Mouse (Mus musculus): ENCODE results near the gene Ccdc144b.

The Ccdc144b gene

DNA sequence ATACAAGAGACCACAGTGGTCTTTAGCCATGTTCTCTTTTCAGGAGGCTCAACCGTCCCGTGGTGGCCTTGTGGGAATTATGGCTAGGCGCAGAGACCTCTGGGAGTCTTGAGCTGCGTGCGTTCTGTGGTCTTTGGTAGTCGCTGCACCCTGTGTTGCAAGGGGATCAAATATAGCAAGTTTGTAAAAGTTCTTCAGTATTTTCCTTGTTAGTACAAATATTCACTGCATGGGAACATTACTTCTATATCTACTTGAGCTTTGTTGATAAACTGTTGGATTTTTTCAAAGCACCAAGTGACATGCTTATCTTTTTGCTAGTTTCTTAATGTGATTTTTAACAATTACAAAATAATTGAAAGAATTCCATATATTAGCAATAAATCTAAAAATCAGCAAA lies at the start of gene Ccdc144b:
Gene Ccdc144b (minus strand): TSS at position 101 of the 400 bp plus-strand sequence.
- DNase-seq (ENCODE audit: extremely low read depth, low read depth, low spot score), result no peak

DNA sequence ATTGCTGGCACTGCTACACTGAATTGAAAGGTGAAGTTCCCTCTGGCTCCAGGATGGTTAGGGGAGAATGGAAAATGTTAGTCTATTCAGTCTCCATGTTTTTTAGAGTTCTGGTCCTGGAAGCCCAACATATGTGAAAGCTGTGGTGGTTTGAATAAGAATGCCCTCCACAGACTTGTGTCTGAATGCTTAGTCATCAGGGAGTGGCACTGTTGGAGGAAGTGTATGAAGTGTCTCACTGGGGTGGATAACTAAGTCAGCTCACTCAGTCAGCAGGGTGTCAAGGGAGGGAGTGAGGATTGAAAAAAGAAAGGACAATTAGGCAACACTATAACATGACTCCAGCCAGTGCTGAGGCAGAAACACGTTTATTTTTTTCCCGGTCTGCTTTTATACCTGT lies 42.0 kb upstream of the Ccdc144b start:
- DNase-seq (ENCODE audit: extremely low read depth, low read depth, low spot score), result no peak

GRCm38 (mm10) chr3:36087591-36087990 lies 34.2 kb upstream of the Ccdc144b start:
- DNase-seq (ENCODE audit: extremely low read depth, low read depth, low spot score), result no peak

- DNase-seq (ENCODE audit: extremely low read depth, low read depth, low spot score), result no peak
Observed at GRCm38 (mm10) chr3:36085394-36085793, 32.0 kb upstream of the Ccdc144b start.

DNA sequence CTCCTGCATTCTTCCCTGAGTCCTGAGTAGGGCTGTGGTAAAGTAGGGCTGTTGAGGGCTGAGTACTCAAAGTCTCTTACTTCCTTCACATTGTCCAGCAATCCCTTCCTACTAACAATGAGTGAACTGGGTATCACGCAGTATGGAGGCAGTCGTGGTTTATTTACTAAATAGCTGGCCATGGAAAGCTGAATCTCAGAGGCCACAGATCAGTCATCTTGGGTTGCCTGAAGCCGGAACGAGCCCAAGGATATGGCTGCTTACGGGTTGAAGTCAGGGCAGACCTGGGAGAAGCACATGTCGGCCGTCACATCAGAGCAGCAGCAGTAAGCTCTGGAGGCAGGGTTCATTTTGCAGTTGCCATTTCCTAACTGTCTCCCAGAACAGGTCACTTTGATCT lies 30.0 kb upstream of the Ccdc144b start:
- DNase-seq (ENCODE audit: extremely low read depth, low read depth, low spot score), result no peak

- no peak for DNase-seq (ENCODE audit: extremely low read depth, low read depth, low spot score)
Observed at GRCm38 (mm10) chr3:36082843-36083242, 29.5 kb upstream of the Ccdc144b start.

DNA sequence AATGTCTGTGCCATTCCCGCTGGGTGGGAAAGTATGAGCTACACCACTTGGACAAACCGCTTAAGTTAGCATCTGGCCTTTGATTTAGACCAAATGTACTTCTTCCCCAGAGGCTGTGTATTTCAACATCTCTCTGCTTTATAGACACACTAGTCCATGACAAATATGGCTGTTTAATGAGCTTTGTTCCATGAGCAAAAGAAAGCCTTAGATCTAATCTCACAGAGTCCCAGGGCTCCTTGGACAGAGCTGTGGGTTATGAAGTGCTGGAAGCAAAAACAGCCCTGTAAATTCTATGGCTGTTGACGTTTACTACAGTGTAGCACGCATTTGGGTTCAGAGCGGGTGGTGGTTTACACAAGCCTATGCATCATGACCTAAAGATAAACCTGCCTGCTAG lies 27.4 kb upstream of the Ccdc144b start:
- peak; percentile 96 for DNase-seq (ENCODE audit: extremely low read depth, low read depth, low spot score)

- no peak for DNase-seq (ENCODE audit: extremely low read depth, low read depth, low spot score)
Observed at GRCm38 (mm10) chr3:36079886-36080285, 26.5 kb upstream of the Ccdc144b start.

DNA sequence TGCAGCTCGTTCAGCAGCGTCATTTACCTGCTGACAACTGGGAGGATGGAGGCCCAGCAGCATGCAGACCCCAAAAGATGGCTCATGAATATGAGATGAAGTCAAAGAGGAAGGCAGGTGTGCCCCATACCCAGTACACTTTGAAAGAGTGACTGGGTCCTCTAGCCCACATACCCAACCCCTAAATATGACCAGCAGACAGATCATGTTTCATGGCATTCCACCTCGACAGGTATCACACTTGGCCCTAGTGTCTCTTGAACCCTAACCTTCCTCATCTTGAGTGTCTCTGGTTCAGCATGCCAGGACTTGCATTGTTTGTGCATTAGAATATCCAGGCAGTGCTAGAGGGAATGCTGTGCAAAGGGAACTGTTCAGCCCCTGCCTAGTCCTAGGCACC lies 24.0 kb upstream of the Ccdc144b start:
- no peak for DNase-seq (ENCODE audit: extremely low read depth, low read depth, low spot score)

- peak; percentile 75 for DNase-seq (ENCODE audit: extremely low read depth, low read depth, low spot score)
Observed at GRCm38 (mm10) chr3:36075466-36075865, 22.1 kb upstream of the Ccdc144b start.

DNA sequence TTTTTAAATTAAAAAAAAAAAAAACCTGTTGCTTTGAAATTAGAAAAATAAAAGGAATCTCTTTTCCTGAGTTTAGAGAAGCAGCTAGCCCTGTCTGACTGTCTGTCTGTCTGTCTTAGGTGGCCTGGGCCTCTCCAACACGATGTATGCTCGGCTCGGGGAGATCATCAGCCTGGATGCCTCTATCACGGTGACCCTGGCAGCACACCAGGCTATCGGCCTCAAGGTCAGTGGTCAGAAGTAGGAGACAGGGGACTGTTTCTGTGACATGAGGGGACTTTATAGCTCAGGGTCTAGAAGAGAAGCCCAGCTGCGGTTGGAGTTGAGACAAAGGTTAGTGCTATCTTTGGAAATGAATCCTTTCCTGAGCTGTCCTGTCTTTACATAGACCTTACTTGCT lies 20.9 kb upstream of the Ccdc144b start:
- DNase-seq (ENCODE audit: extremely low read depth, low read depth, low spot score), result no peak

DNA sequence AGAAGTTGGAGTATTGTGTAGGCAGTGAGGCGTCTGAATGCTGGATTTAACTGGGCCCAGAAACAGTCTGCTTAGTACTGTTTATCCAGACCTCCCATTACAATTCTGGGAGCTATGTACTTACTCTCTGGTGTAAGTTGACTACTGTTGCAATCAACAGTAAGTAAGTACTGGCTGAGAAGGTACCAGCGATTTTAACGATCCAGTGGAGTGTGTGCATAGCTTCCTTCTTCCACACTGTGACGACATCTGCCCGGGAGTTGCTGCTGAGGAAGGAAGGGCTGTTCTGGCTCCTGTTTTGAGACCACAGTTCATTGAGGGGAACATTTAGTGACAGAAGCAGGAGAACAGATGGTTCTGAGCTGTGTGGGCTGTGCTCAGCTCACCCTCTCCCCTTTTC lies 17.7 kb upstream of the Ccdc144b start:
- no peak for DNase-seq (ENCODE audit: extremely low read depth, low read depth, low spot score)

DNA sequence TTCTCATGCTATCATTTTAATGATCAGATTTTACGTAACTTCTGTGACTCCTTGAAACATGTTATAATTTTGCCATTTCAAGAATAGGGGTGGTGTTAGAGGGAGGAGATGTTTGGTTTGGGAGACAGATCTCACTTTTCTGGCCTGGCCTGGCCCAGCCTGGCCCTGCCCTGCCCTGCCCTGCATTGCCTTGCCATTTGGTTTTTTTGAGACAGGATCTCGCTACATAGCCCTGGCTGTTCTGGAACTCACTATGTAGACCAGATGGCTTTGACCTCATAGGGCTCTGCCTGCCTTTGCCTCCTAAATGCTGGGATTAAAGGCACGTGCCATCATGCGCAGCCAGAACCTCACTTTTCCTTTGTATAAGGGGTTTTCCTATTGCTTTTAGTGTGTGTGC lies 17.1 kb upstream of the Ccdc144b start:
- DNase-seq (ENCODE audit: extremely low read depth, low read depth, low spot score), result no peak

DNA sequence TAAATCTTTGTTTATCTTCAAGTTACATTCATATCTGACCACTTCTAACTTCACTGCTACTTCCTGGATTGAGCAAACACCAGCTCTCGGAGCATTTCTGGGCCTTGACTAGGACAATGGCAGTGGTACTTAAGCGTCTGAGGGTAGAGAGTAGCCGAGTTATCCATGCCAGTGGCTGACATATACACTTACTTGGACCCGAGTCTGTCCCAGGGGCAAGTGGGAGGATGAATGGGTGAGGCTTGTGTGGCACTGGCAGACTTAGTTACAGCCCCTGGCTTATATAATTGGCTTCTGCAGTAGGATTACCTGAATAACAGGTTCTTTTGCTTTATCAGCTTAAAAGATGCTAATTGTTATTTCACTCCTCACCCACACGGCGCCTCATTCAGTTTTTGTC lies 14.4 kb upstream of the Ccdc144b start:
- peak; percentile 98 for DNase-seq (ENCODE audit: extremely low read depth, low read depth, low spot score)

- no peak for DNase-seq (ENCODE audit: extremely low read depth, low read depth, low spot score)
Observed at GRCm38 (mm10) chr3:36065843-36066651, 12.7 kb upstream of the Ccdc144b start, which contains the start of gene Acad9. Gene Acad9 (plus strand): TSS chr3:36065979.

GRCm38 (mm10) chr3:36065166-36065565 lies 11.8 kb upstream of the Ccdc144b start:
- DNase-seq (ENCODE audit: extremely low read depth, low read depth, low spot score), result no peak

DNA sequence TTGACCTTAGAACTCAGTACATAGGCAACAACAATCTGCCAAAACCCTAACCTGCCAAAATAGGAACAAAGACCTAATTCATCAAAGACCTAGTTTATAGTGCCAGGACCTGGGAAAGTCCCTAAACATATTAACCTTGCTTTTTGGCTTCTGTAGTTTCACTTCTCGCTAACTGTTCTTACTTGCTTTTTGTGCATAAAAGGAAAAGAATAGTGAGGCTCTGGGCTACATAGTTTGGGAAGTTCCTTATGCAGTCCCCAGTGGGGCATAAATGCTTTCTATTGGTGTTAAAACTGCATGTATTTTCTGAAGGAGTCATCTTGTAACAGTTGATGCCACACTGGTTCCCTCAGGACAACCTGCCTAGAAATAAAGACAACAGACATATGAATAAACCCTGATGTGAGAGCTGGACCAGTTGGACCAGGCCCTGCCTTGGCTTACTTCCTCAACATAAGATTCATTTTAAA lies 11.3 kb upstream of the Ccdc144b start:
- DNase-seq (ENCODE audit: extremely low read depth, low read depth, low spot score), result peak; percentile 86

- DNase-seq (ENCODE audit: extremely low read depth, low read depth, low spot score), result no peak
Observed at GRCm38 (mm10) chr3:36060096-36060850, 6.9 kb upstream of the Ccdc144b start.

GRCm38 (mm10) chr3:36049106-36049505 lies 4.2 kb downstream of the Ccdc144b start:
- DNase-seq (ENCODE audit: extremely low read depth, low read depth, low spot score), result no peak

GRCm38 (mm10) chr3:36045086-36045485 lies 8.3 kb downstream of the Ccdc144b start:
- no peak for DNase-seq (ENCODE audit: extremely low read depth, low read depth, low spot score)

DNA sequence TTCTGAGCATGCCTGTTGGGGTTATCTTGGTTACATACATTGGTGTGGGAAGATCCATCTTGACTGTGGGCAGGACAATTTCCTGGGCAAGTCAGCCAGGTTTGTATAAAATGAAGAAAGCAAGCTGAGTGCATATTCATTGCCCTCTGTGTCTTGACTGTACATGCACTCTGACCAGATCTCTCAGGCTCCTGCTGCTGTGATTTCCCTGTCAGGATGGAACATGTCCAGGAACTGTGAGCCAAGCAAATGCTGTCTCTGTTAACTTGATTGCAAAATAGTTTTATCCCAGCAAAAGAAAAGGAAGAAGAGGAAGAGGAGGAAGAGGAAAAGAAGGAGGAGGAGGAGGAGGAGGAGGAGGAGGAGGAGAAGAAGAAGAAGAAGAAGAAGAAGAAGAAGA lies 8.8 kb downstream of the Ccdc144b start:
- peak; percentile 89 for DNase-seq (ENCODE audit: extremely low read depth, low read depth, low spot score)

All from fat pad, adult 2 months (tissue).